Mouse (Mus musculus) E14TG2a.4 (cell line): ENCODE results near the gene Adam23.
"Not testable (repeated sequence)": the region's sequence is repeated elsewhere in the genome, so short reads cannot be mapped to it uniquely, and the experiment has no call there.

Experiments
- H3K27me3 ChIP-seq: 2 replicates; pipeline ENCODE4 v1.6.1; 2014; ENCODE audit warnings: low read length, control low read depth; ENCODE audit not compliant: insufficient read depth
- H3K36me3 ChIP-seq: 2 replicates; pipeline ENCODE4 v1.6.1; 2014; ENCODE audit warnings: low read length, control low read depth; ENCODE audit not compliant: insufficient read depth
- H3K4me1 ChIP-seq: replicated peaks from 2 replicates; pipeline ENCODE4 v1.6.1; 2014; ENCODE audit warnings: low read depth, low read length, control low read depth
- H3K4me3 ChIP-seq: replicated peaks from 2 replicates; pipeline ENCODE4 v1.5.1; 2014; ENCODE audit warnings: mild to moderate bottlenecking, low read length
- H3K9me3 ChIP-seq: 2 replicates; pipeline ENCODE4 v1.6.1; 2014; ENCODE audit warnings: low read length, control low read depth
- CTCF ChIP-seq: conservative IDR thresholded peaks from 2 replicates; pipeline ENCODE4 v1.5.1; 2014; ENCODE audit warnings: low read length
- NANOG ChIP-seq: IDR thresholded peaks from 2 replicates; pipeline ENCODE4 v1.6.1; 2014; ENCODE audit warnings: borderline replicate concordance, low read length, mixed read lengths
- POU5F1 ChIP-seq: IDR thresholded peaks from 2 replicates; pipeline ENCODE4 v1.6.1; 2014; ENCODE audit warnings: low read length, borderline replicate concordance

The Adam23 gene

GRCm38 (mm10) chr1:63576803-63577202, 131.1 kb downstream of the Adam23 start:
- H3K27me3 ChIP-seq: no peaks in the 10 kb centered on the region
- H3K9me3 ChIP-seq: no peaks in the 10 kb centered on the region
- no peak for TF ChIP-seq POU5F1
- TF ChIP-seq NANOG: no peak
- no peak for TF ChIP-seq CTCF
- no peaks in the 10 kb centered on the region for H3K4me1 ChIP-seq
- H3K4me3 ChIP-seq: no peak overlapping the region
- peaks cover 98% of the 10 kb centered on the region for H3K36me3 ChIP-seq

GRCm38 (mm10) chr1:63579153-63579552, 133.5 kb downstream of the Adam23 start:
- H3K9me3 ChIP-seq: no peaks in the 10 kb centered on the region
- H3K4me1 ChIP-seq: no peaks in the 10 kb centered on the region
- H3K4me3 ChIP-seq: no peak overlapping the region
- H3K27me3 ChIP-seq: no peaks in the 10 kb centered on the region
- TF ChIP-seq CTCF (no peak), POU5F1 (no peak), NANOG (no peak)
- peaks cover 97% of the 10 kb centered on the region for H3K36me3 ChIP-seq

GRCm38 (mm10) chr1:63586869-63587268, 141.2 kb downstream of the Adam23 start:
- Histone ChIP-seq H3K36me3 (peaks cover 93% of the 10 kb centered on the region), H3K4me1 (no peaks in the 10 kb centered on the region), H3K9me3 (no peaks in the 10 kb centered on the region), H3K27me3 (no peaks in the 10 kb centered on the region), H3K4me3 (no peak overlapping the region)
- no peak for TF ChIP-seq CTCF
- TF ChIP-seq NANOG: no peak
- TF ChIP-seq POU5F1: no peak

- TF ChIP-seq NANOG (no peak), CTCF (no peak), POU5F1 (no peak)
- Histone ChIP-seq H3K27me3 (peaks cover 61% of the 10 kb centered on the region), H3K4me1 (no peaks in the 10 kb centered on the region), H3K9me3 (no peaks in the 10 kb centered on the region; the same call in 1 of the 2 replicates), H3K36me3 (no peaks in the 10 kb centered on the region), H3K4me3 (no peak overlapping the region)
Observed at GRCm38 (mm10) chr1:63603870-63604500, 158.3 kb downstream of the Adam23 start.

GRCm38 (mm10) chr1:63609613-63610012, 163.9 kb downstream of the Adam23 start:
- Histone ChIP-seq H3K4me1 (peaks cover 4% of the 10 kb centered on the region), H3K4me3 (no peak overlapping the region), H3K36me3 (no peaks in the 10 kb centered on the region), H3K27me3 (peaks cover 54% of the 10 kb centered on the region), H3K9me3 (no peaks in the 10 kb centered on the region; the same call in 1 of the 2 replicates)
- no peak for TF ChIP-seq POU5F1
- peak; percentile 73 for TF ChIP-seq CTCF
- TF ChIP-seq NANOG: no peak

GRCm38 (mm10) chr1:63614594-63614993, 168.9 kb downstream of the Adam23 start:
- H3K4me1 ChIP-seq: peaks cover 4% of the 10 kb centered on the region
- peaks cover 52% of the 10 kb centered on the region for H3K27me3 ChIP-seq
- no peaks in the 10 kb centered on the region; the same call in 1 of the 2 replicates for H3K9me3 ChIP-seq
- H3K4me3 ChIP-seq: peak overlapping the region; percentile 77
- no peaks in the 10 kb centered on the region for H3K36me3 ChIP-seq
- no peak for TF ChIP-seq CTCF
- no peak for TF ChIP-seq NANOG
- no peak for TF ChIP-seq POU5F1

GRCm38 (mm10) chr1:63615668-63616067, 170.0 kb downstream of the Adam23 start, which contains the start of gene Gm39653:
Gene Gm39653, plus strand, starts transcription at chr1:63615968.
- H3K36me3 ChIP-seq: no peaks in the 10 kb centered on the region
- TF ChIP-seq CTCF (no peak), NANOG (no peak), POU5F1 (no peak)
- H3K9me3 ChIP-seq: no peaks in the 10 kb centered on the region
- H3K4me3 ChIP-seq: no peak within 1 kb of the TSS
- peaks cover 4% of the 10 kb centered on the region for H3K4me1 ChIP-seq
- peaks cover 52% of the 10 kb centered on the region for H3K27me3 ChIP-seq

GRCm38 (mm10) chr1:63628211-63628610, 182.5 kb downstream of the Adam23 start:
- H3K27me3 ChIP-seq: peaks cover under 1% of the 10 kb centered on the region; the same call in 1 of the 2 replicates
- H3K36me3 ChIP-seq: no peaks in the 10 kb centered on the region
- TF ChIP-seq POU5F1 (no peak), CTCF (no peak), NANOG (no peak)
- no peak overlapping the region for H3K4me3 ChIP-seq
- H3K9me3 ChIP-seq: peaks cover 10% of the 10 kb centered on the region
- H3K4me1 ChIP-seq: no peaks in the 10 kb centered on the region

- H3K36me3 ChIP-seq, H3K27me3 ChIP-seq, H3K4me1 ChIP-seq, H3K9me3 ChIP-seq, H3K4me3 ChIP-seq: not testable (repeated sequence)
Observed at GRCm38 (mm10) chr1:63630390-63630789, 184.7 kb downstream of the Adam23 start.
